Mouse (Mus musculus): ENCODE data around the gene Chdh. TPM values are rescaled to one million over a fixed set of nuclear protein-coding genes. Genes with fewer than 3 reads are reported as not detected.

Chdh gene
- polyA plus RNA-seq, 1 experiment from 2014 or later, result 1.2 TPM

GRCm38 (mm10) chr14:30056031-30056766 lies 47.4 kb downstream of the Chdh start:
- ATAC-seq (ENCODE audit: insufficient read depth, low FRiP score), result peak; percentile 84
- Histone ChIP-seq H3K4me3 (replicated peaks; ENCODE audit: low read length) (no peak overlapping the region), H3K9ac (ENCODE audit: low read length) (no peak overlapping the region), H3K4me2 (ENCODE audit: low read depth, low read length) (peak overlapping the region; percentile 25), H3K9me3 (replicated peaks; ENCODE audit: control insufficient read depth, low read length) (no peaks in the 10 kb centered on the region), H3K27ac (ENCODE audit: low read length) (peak overlapping the region; percentile 86), H3K4me1 (ENCODE audit: control insufficient read depth, insufficient read depth, low read length) (peaks cover 23% of the 10 kb centered on the region), H3K27me3 (ENCODE audit: control insufficient read depth, insufficient read depth, low read length) (no peaks in the 10 kb centered on the region), H3K36me3 (ENCODE audit: control insufficient read depth, insufficient read depth, low read length) (no peaks in the 10 kb centered on the region)
- 37% methylated on average over 13 of the region's 13 CpGs for WGBS

GRCm38 (mm10) chr14:30064864-30065263 lies 56.0 kb downstream of the Chdh start:
- H3K4me3 ChIP-seq (replicated peaks; ENCODE audit: low read length), result no peak overlapping the region
- 84% methylated on average over 2 of the region's 2 CpGs for WGBS
- H3K27ac ChIP-seq (ENCODE audit: low read length), result no peak overlapping the region

GRCm38 (mm10) chr14:30066752-30067151 lies 57.9 kb downstream of the Chdh start:
- Histone ChIP-seq H3K4me3 (replicated peaks; ENCODE audit: low read length) (no peak overlapping the region), H3K36me3 (ENCODE audit: control insufficient read depth, insufficient read depth, low read length) (no peaks in the 10 kb centered on the region), H3K4me1 (ENCODE audit: control insufficient read depth, insufficient read depth, low read length) (no peaks in the 10 kb centered on the region), H3K4me2 (ENCODE audit: low read depth, low read length) (no peak overlapping the region), H3K27ac (ENCODE audit: low read length) (no peak overlapping the region), H3K9ac (ENCODE audit: low read length) (no peak overlapping the region), H3K9me3 (replicated peaks; ENCODE audit: control insufficient read depth, low read length) (no peaks in the 10 kb centered on the region), H3K27me3 (ENCODE audit: control insufficient read depth, insufficient read depth, low read length) (no peaks in the 10 kb centered on the region)
- ATAC-seq (ENCODE audit: insufficient read depth, low FRiP score), result no peak
- 81% methylated on average over 12 of the region's 12 CpGs for WGBS

More at GRCm38 (mm10) chr14:30064864-30065263, 56.0 kb downstream of the Chdh start:
- H3K36me3 ChIP-seq (ENCODE audit: control insufficient read depth, insufficient read depth, low read length), result no peaks in the 10 kb centered on the region
- no peak for ATAC-seq (ENCODE audit: insufficient read depth, low FRiP score)
- H3K9ac ChIP-seq (ENCODE audit: low read length), result no peak overlapping the region
- no peaks in the 10 kb centered on the region for H3K4me1 ChIP-seq (ENCODE audit: control insufficient read depth, insufficient read depth, low read length)
- H3K4me2 ChIP-seq (ENCODE audit: low read depth, low read length), result no peak overlapping the region
- no peaks in the 10 kb centered on the region for H3K9me3 ChIP-seq (replicated peaks; ENCODE audit: control insufficient read depth, low read length)
- no peaks in the 10 kb centered on the region for H3K27me3 ChIP-seq (ENCODE audit: control insufficient read depth, insufficient read depth, low read length)

GRCm38 (mm10) chr14:30068566-30068965 lies 59.7 kb downstream of the Chdh start:
- no peaks in the 10 kb centered on the region for H3K9me3 ChIP-seq (replicated peaks; ENCODE audit: control insufficient read depth, low read length)
- H3K36me3 ChIP-seq (ENCODE audit: control insufficient read depth, insufficient read depth, low read length), result no peaks in the 10 kb centered on the region
- H3K9ac ChIP-seq (ENCODE audit: low read length), result no peak overlapping the region
- WGBS, result 78% methylated on average over 3 of the region's 3 CpGs
- H3K4me1 ChIP-seq (ENCODE audit: control insufficient read depth, insufficient read depth, low read length), result no peaks in the 10 kb centered on the region
- H3K27me3 ChIP-seq (ENCODE audit: control insufficient read depth, insufficient read depth, low read length), result no peaks in the 10 kb centered on the region; the same call in 1 of the 2 replicates
- H3K4me2 ChIP-seq (ENCODE audit: low read depth, low read length), result no peak overlapping the region
- no peak overlapping the region for H3K4me3 ChIP-seq (replicated peaks; ENCODE audit: low read length)
- ATAC-seq (ENCODE audit: insufficient read depth, low FRiP score), result no peak
- H3K27ac ChIP-seq (ENCODE audit: low read length), result no peak overlapping the region

- Histone ChIP-seq H3K27ac (ENCODE audit: low read length) (no peak overlapping the region), H3K36me3 (ENCODE audit: control insufficient read depth, insufficient read depth, low read length) (no peaks in the 10 kb centered on the region), H3K4me2 (ENCODE audit: low read depth, low read length) (no peak overlapping the region), H3K9me3 (replicated peaks; ENCODE audit: control insufficient read depth, low read length) (no peaks in the 10 kb centered on the region), H3K4me1 (ENCODE audit: control insufficient read depth, insufficient read depth, low read length) (no peaks in the 10 kb centered on the region), H3K9ac (ENCODE audit: low read length) (no peak overlapping the region), H3K27me3 (ENCODE audit: control insufficient read depth, insufficient read depth, low read length) (no peaks in the 10 kb centered on the region; the same call in 1 of the 2 replicates), H3K4me3 (replicated peaks; ENCODE audit: low read length) (no peak overlapping the region)
- 72% methylated on average over 7 of the region's 7 CpGs for WGBS
- ATAC-seq (ENCODE audit: insufficient read depth, low FRiP score), result no peak
Measured at GRCm38 (mm10) chr14:30075268-30075887, 66.6 kb downstream of the Chdh start.

GRCm38 (mm10) chr14:30078115-30078808 lies 69.4 kb downstream of the Chdh start:
- WGBS, result 76% methylated on average over 15 of the region's 15 CpGs
- Histone ChIP-seq H3K9ac (ENCODE audit: low read length) (no peak overlapping the region), H3K9me3 (replicated peaks; ENCODE audit: control insufficient read depth, low read length) (0 out of 2 replicates have a peak, but pooled peaks cover 6% of the 10 kb centered on the region), H3K4me3 (replicated peaks; ENCODE audit: low read length) (no peak overlapping the region), H3K27me3 (ENCODE audit: control insufficient read depth, insufficient read depth, low read length) (no peaks in the 10 kb centered on the region; the same call in 1 of the 2 replicates), H3K4me1 (ENCODE audit: control insufficient read depth, insufficient read depth, low read length) (no peaks in the 10 kb centered on the region), H3K27ac (ENCODE audit: low read length) (no peak overlapping the region), H3K4me2 (ENCODE audit: low read depth, low read length) (no peak overlapping the region), H3K36me3 (ENCODE audit: control insufficient read depth, insufficient read depth, low read length) (0 out of 2 replicates have a peak, but pooled peaks cover 5% of the 10 kb centered on the region)
- no peak for ATAC-seq (ENCODE audit: insufficient read depth, low FRiP score)

GRCm38 (mm10) chr14:30079729-30080128 lies 70.9 kb downstream of the Chdh start:
- no peaks in the 10 kb centered on the region for H3K4me1 ChIP-seq (ENCODE audit: control insufficient read depth, insufficient read depth, low read length)
- no peak for ATAC-seq (ENCODE audit: insufficient read depth, low FRiP score)
- H3K4me2 ChIP-seq (ENCODE audit: low read depth, low read length), result no peak overlapping the region
- 47% methylated on average over 4 of the region's 4 CpGs for WGBS
- H3K27me3 ChIP-seq (ENCODE audit: control insufficient read depth, insufficient read depth, low read length), result no peaks in the 10 kb centered on the region
- H3K36me3 ChIP-seq (ENCODE audit: control insufficient read depth, insufficient read depth, low read length), result 0 out of 2 replicates have a peak, but pooled peaks cover 5% of the 10 kb centered on the region
- H3K9ac ChIP-seq (ENCODE audit: low read length), result no peak overlapping the region
- H3K4me3 ChIP-seq (replicated peaks; ENCODE audit: low read length), result no peak overlapping the region
- no peak overlapping the region for H3K27ac ChIP-seq (ENCODE audit: low read length)
- H3K9me3 ChIP-seq (replicated peaks; ENCODE audit: control insufficient read depth, low read length), result 0 out of 2 replicates have a peak, but pooled peaks cover 6% of the 10 kb centered on the region

All from stomach, embryonic 16.5 days (tissue).